ENCODE assay signal across 8 mouse cellular contexts in genomic region chr2:13384775-13385541, GRCm38 (mm10).
DNase-seq lines count a peak whose midpoint lies in the region; ATAC-seq lines count a peak whose summit lies in the region.

No protein-coding gene starts in this region.

- peak overlapping the region; percentile 13; the same call in 1 of the 2 replicates for H3K9ac ChIP-seq in hindbrain, embryonic 12.5 days
- H3K9ac ChIP-seq in liver, embryonic 13.5 days, result peak overlapping the region; percentile 33
- no peak overlapping the region for H3K9ac ChIP-seq in neural tube, embryonic 14.5 days (replicated peaks; ENCODE audit: low read depth, low read length)

- H3K4me3 ChIP-seq in hindbrain, embryonic 12.5 days, result no peak overlapping the region
- no peak overlapping the region for H3K4me3 ChIP-seq in liver, embryonic 13.5 days (replicated peaks)
- no peak overlapping the region for H3K4me3 ChIP-seq in neural tube, embryonic 14.5 days (ENCODE audit: low read depth, low read length)

- 0 out of 2 replicates have a peak, but pooled peaks have one; percentile 31 for ATAC-seq in erythroid progenitor cell, adult 5-6 weeks (replicated peaks; ENCODE audit: low FRiP score, poor library complexity, severe bottlenecking)
- ATAC-seq in hindbrain, embryonic 12.5 days (ENCODE audit: low FRiP score), result peak; percentile 92
- ATAC-seq in liver, embryonic 13.5 days (ENCODE audit: low read depth), result peak; percentile 95
- ATAC-seq in neural tube, embryonic 14.5 days (ENCODE audit: low read depth), result peak; percentile 78

- H3K9me3 ChIP-seq in hindbrain, embryonic 12.5 days (replicated peaks), result no peaks in the 10 kb centered on the region
- H3K9me3 ChIP-seq in liver, embryonic 13.5 days (replicated peaks), result no peaks in the 10 kb centered on the region
- H3K9me3 ChIP-seq in neural tube, embryonic 14.5 days (ENCODE audit: control insufficient read depth, low read length), result no peaks in the 10 kb centered on the region

- H3K27ac ChIP-seq in hindbrain, embryonic 12.5 days, result peak overlapping the region; percentile 81
- peak overlapping the region; percentile 81 for H3K27ac ChIP-seq in liver, embryonic 13.5 days
- H3K27ac ChIP-seq in neural tube, embryonic 14.5 days (ENCODE audit: low read depth, low read length), result peak overlapping the region; percentile 69

- DNase-seq in gastrocnemius, postnatal 25 days, result peak; percentile 51
- no peak for DNase-seq in gastrocnemius, adult 18-20 months (ENCODE audit: low spot score)
- peak; percentile 56 for DNase-seq in liver, embryonic 13.5 days
- no peak for DNase-seq in layer of hippocampus, postnatal 25 days (ENCODE audit: extremely low spot score in 1 of 2, low spot score in 1 of 2)
- no peak for DNase-seq in adrenal gland, adult 18-20 months (ENCODE audit: low spot score in 2 of 2)

- no peak overlapping the region for H3K4me2 ChIP-seq in hindbrain, embryonic 12.5 days (replicated peaks)
- peak overlapping the region; percentile 52 for H3K4me2 ChIP-seq in liver, embryonic 13.5 days
- no peak overlapping the region for H3K4me2 ChIP-seq in neural tube, embryonic 14.5 days (ENCODE audit: low read depth, low read length)

- H3K27me3 ChIP-seq in hindbrain, embryonic 12.5 days, result no peaks in the 10 kb centered on the region
- no peaks in the 10 kb centered on the region for H3K27me3 ChIP-seq in liver, embryonic 13.5 days
- H3K27me3 ChIP-seq in neural tube, embryonic 14.5 days (ENCODE audit: control insufficient read depth, insufficient read depth, low read length), result no peaks in the 10 kb centered on the region

- no peaks in the 10 kb centered on the region for H3K36me3 ChIP-seq in hindbrain, embryonic 12.5 days
- H3K36me3 ChIP-seq in liver, embryonic 13.5 days, result no peaks in the 10 kb centered on the region
- H3K36me3 ChIP-seq in neural tube, embryonic 14.5 days (ENCODE audit: control insufficient read depth, insufficient read depth, low read length), result no peaks in the 10 kb centered on the region

- peaks cover 18% of the 10 kb centered on the region for H3K4me1 ChIP-seq in hindbrain, embryonic 12.5 days
- H3K4me1 ChIP-seq in liver, embryonic 13.5 days (replicated peaks), result peaks cover 27% of the 10 kb centered on the region
- peaks cover 4% of the 10 kb centered on the region for H3K4me1 ChIP-seq in neural tube, embryonic 14.5 days (ENCODE audit: control insufficient read depth, insufficient read depth, low read length)

- 23% methylated on average over 4 of the region's 4 CpGs for WGBS in hindbrain, embryonic 12.5 days
- 17% methylated on average over 4 of the region's 4 CpGs for WGBS in liver, embryonic 13.5 days (ENCODE audit: insufficient replicate concordance)
- WGBS in neural tube, embryonic 14.5 days, result 28% methylated on average over 4 of the region's 4 CpGs

Comparison
In these comparisons a context has a peak if more than half of its experiments do, and no peak if none do; other contexts are left out.
1. DNase-seq: peak in gastrocnemius, postnatal 25 days (single experiment) and liver, embryonic 13.5 days (single experiment); none in gastrocnemius, adult 18-20 months (single experiment), layer of hippocampus, postnatal 25 days (0 of 2) and adrenal gland, adult 18-20 months (0 of 2).
2. ATAC-seq: peak in every context shown above with its lines; median percentile 95 in liver, embryonic 13.5 days; 92 in hindbrain, embryonic 12.5 days; 78 in neural tube, embryonic 14.5 days; 31 in erythroid progenitor cell, adult 5-6 weeks.
3. Peak in every context shown above with its lines, with median percentiles within 50 percentile points of each other: H3K27ac ChIP-seq.